In genomic region chr10:30778240-30778639, GRCm38 (mm10) we compare ENCODE assay signal across 11 mouse cellular contexts. TPM values are rescaled to one million over a fixed set of nuclear protein-coding genes. Genes with fewer than 3 reads are reported as not detected.
A peak's percentile ranks its signal among the peaks of the same experiment; 100 is the strongest.
DNase-seq lines count a peak whose midpoint lies in the region; ATAC-seq lines count a peak whose summit lies in the region.
"Had no signal": no experiment of that assay in that cellular context is flagged by ENCODE, and none has a peak within 500 bp of the region (broad histone marks: within the 10 kb centered on the region; RNA-seq: fewer than 3 reads in every experiment).

No protein-coding gene starts in this region.

- no peaks in the 10 kb centered on the region for H3K27me3 ChIP-seq in liver, embryonic 13.5 days
- H3K27me3 ChIP-seq in liver, embryonic 12.5 days (replicated peaks) = no peaks in the 10 kb centered on the region
- H3K27me3 ChIP-seq: embryonic facial prominence, embryonic 13.5 days; midbrain, embryonic 12.5 days had no signal

- no peak overlapping the region for H3K4me2 ChIP-seq in liver, embryonic 13.5 days
- no peak overlapping the region for H3K4me2 ChIP-seq in liver, embryonic 12.5 days
- H3K4me2 ChIP-seq: embryonic facial prominence, embryonic 13.5 days; midbrain, embryonic 12.5 days had no signal

- peak overlapping the region; percentile 8; the same call in 1 of the 2 replicates for H3K9ac ChIP-seq in liver, embryonic 13.5 days
- no peak overlapping the region for H3K9ac ChIP-seq in liver, embryonic 12.5 days
- H3K9ac ChIP-seq: embryonic facial prominence, embryonic 13.5 days; midbrain, embryonic 12.5 days had no signal

- ATAC-seq in liver, embryonic 13.5 days (ENCODE audit: low read depth) = peak; percentile 50
- ATAC-seq in liver, embryonic 12.5 days = no peak
- peak; percentile 81 for ATAC-seq in megakaryocyte progenitor cell, adult 5-6 weeks (replicated peaks; ENCODE audit: poor library complexity)
- no peak for ATAC-seq in megakaryocyte-erythroid progenitor cell, adult 5-6 weeks (replicated peaks; ENCODE audit: low FRiP score, low TSS enrichment, poor library complexity, severe bottlenecking)

- no peaks in the 10 kb centered on the region for H3K9me3 ChIP-seq in liver, embryonic 13.5 days (replicated peaks)
- no peaks in the 10 kb centered on the region for H3K9me3 ChIP-seq in liver, embryonic 12.5 days (replicated peaks)
- H3K9me3 ChIP-seq: embryonic facial prominence, embryonic 13.5 days; midbrain, embryonic 12.5 days had no signal

- WGBS in liver, embryonic 13.5 days (ENCODE audit: insufficient replicate concordance) = 59% methylated on average over 3 of the region's 3 CpGs
- 60% methylated on average over 3 of the region's 3 CpGs for WGBS in liver, embryonic 12.5 days (ENCODE audit: insufficient replicate concordance)

- H3K4me3 ChIP-seq in liver, embryonic 13.5 days (replicated peaks) = no peak overlapping the region
- no peak overlapping the region for H3K4me3 ChIP-seq in liver, embryonic 12.5 days
- H3K4me3 ChIP-seq: embryonic facial prominence, embryonic 13.5 days; midbrain, embryonic 12.5 days had no signal

- DNase-seq in liver, embryonic 13.5 days = no peak
- peak; percentile 51 to 53 for DNase-seq in adrenal gland, postnatal 36 days
- DNase-seq in gastrocnemius, postnatal 25 days = peak; percentile 44
- no peak for DNase-seq in left cerebral cortex, adult 8-10 months (ENCODE audit: low spot score in 2 of 2)
- DNase-seq in thymus, postnatal 36 days = no peak
- DNase-seq: kidney, postnatal 14 days had no signal

- H3K36me3 ChIP-seq in liver, embryonic 13.5 days = peaks cover 15% of the 10 kb centered on the region
- peaks cover 11% of the 10 kb centered on the region for H3K36me3 ChIP-seq in liver, embryonic 12.5 days
- H3K36me3 ChIP-seq: embryonic facial prominence, embryonic 13.5 days; midbrain, embryonic 12.5 days had no signal

- no peak overlapping the region; the same call in 1 of the 2 replicates for H3K27ac ChIP-seq in liver, embryonic 13.5 days
- no peak overlapping the region for H3K27ac ChIP-seq in liver, embryonic 12.5 days
- H3K27ac ChIP-seq: embryonic facial prominence, embryonic 13.5 days; midbrain, embryonic 12.5 days had no signal

- H3K4me1 ChIP-seq in liver, embryonic 13.5 days (replicated peaks) = peaks cover 19% of the 10 kb centered on the region
- peaks cover 21% of the 10 kb centered on the region; the same call in 1 of the 2 replicates for H3K4me1 ChIP-seq in liver, embryonic 12.5 days
- H3K4me1 ChIP-seq: midbrain, embryonic 12.5 days had no signal

RNA-seq across cellular contexts. Expression of gene Ncoa7, which starts 24.9 kb away (rescaled TPM):
- polyA plus RNA-seq in liver, embryonic 13.5 days (2015; fragmentation: Nextera tagmentation; extraction: Ambion mirVana) = 11.8 and 13.9 TPM in 2 replicates
- polyA plus RNA-seq in liver, embryonic 12.5 days (2016; fragmentation: Nextera tagmentation; extraction: Ambion mirVana) = 12.9 and 14.2 TPM in 2 replicates
- total RNA-seq in adrenal gland, postnatal 36 days (2021) = 10 to 100 TPM; 26.0 to 36.8 TPM
- total RNA-seq in gastrocnemius, postnatal 25 days (2021) = 1 to 10 TPM; 2.1 to 3.0 TPM
- 23.0 and 28.1 TPM in 2 replicates for total RNA-seq in megakaryocyte progenitor cell, adult 5-6 weeks (2015)
- 16.0 and 21.2 TPM in 2 replicates for total RNA-seq in megakaryocyte progenitor cell, adult 5-6 weeks (2017)
- 24.1 and 25.6 TPM in 2 replicates for total RNA-seq in megakaryocyte-erythroid progenitor cell, adult 5-6 weeks (2014; fragmentation: Nextera tagmentation)
- 12.7 and 20.8 TPM in 2 replicates for total RNA-seq in megakaryocyte-erythroid progenitor cell, adult 5-6 weeks (2017)
- 100 to 1,000 TPM in 1 of 4 experiments, 10 to 100 TPM in 3; 82.1 to 111 (median 89.2) TPM for total RNA-seq in left cerebral cortex, adult 8-10 months (2022)

Comparison
In these comparisons a context has a peak if more than half of its experiments do, and no peak if none do; other contexts are left out.
1. ATAC-seq: peak in liver, embryonic 13.5 days (single experiment) and megakaryocyte progenitor cell, adult 5-6 weeks (single experiment); none in liver, embryonic 12.5 days (single experiment) and megakaryocyte-erythroid progenitor cell, adult 5-6 weeks (single experiment).
2. DNase-seq: peak in adrenal gland, postnatal 36 days (2 of 2) and gastrocnemius, postnatal 25 days (single experiment); none in liver, embryonic 13.5 days (single experiment), left cerebral cortex, adult 8-10 months (0 of 2) and thymus, postnatal 36 days (0 of 2).